Mouse (Mus musculus): ENCODE results near the gene Zfp867.

- no peak for TF ChIP-seq CTCF (conservative IDR thresholded peaks at IDR 0.05; ENCODE audit: low read length)
- TF ChIP-seq POU5F1 (IDR thresholded peaks at IDR 0.05; ENCODE audit: borderline replicate concordance, low read length): no peak
- TF ChIP-seq NANOG (IDR thresholded peaks at IDR 0.05; ENCODE audit: borderline replicate concordance, low read length): no peak
Observed at GRCm38 (mm10) chr11:59471413-59472325, 605 bp downstream of the Zfp867 start.

Measured in E14TG2a.4 (cell line).